Mouse (Mus musculus): Measurements from ENCODE around the gene Stub1. TPM values are rescaled to one million over a fixed set of nuclear protein-coding genes. Genes with fewer than 3 reads are reported as not detected.

The Stub1 gene
- polyA plus RNA-seq, 1 experiment from 2014 or later, result 393 TPM

- H3K36me3 ChIP-seq (ENCODE audit: insufficient read depth, low read length), result peaks cover 36% of the 10 kb centered on the region
- H3K27me3 ChIP-seq (ENCODE audit: insufficient read depth, low read length), result no peaks in the 10 kb centered on the region
- H3K4me2 ChIP-seq (replicated peaks; ENCODE audit: low read depth, low read length), result peak overlapping the region; percentile 90
- H3K4me3 ChIP-seq (ENCODE audit: low read length), result peak overlapping the region; percentile 85
- WGBS, result 71% methylated on average over 15 of the region's 15 CpGs
- H3K9ac ChIP-seq (replicated peaks; ENCODE audit: low read length), result peak overlapping the region; percentile 86
- H3K4me1 ChIP-seq (ENCODE audit: insufficient read depth, low read length), result peaks cover 16% of the 10 kb centered on the region
- no peak overlapping the region for H3K27ac ChIP-seq (ENCODE audit: low read length)
- H3K9me3 ChIP-seq (ENCODE audit: low read length), result no peaks in the 10 kb centered on the region
- no peak for ATAC-seq (ENCODE audit: low FRiP score, low TSS enrichment)
Measured at GRCm38 (mm10) chr17:25783861-25784574, 49.2 kb downstream of the Stub1 start.

- peaks cover 16% of the 10 kb centered on the region for H3K4me1 ChIP-seq (ENCODE audit: insufficient read depth, low read length)
- H3K4me2 ChIP-seq (replicated peaks; ENCODE audit: low read depth, low read length), result no peak overlapping the region
- H3K9me3 ChIP-seq (ENCODE audit: low read length), result no peaks in the 10 kb centered on the region
- 81% methylated on average over 7 of the region's 7 CpGs for WGBS
- H3K27ac ChIP-seq (ENCODE audit: low read length), result no peak overlapping the region
- H3K36me3 ChIP-seq (ENCODE audit: insufficient read depth, low read length), result peaks cover 36% of the 10 kb centered on the region
- no peaks in the 10 kb centered on the region for H3K27me3 ChIP-seq (ENCODE audit: insufficient read depth, low read length)
- H3K4me3 ChIP-seq (ENCODE audit: low read length), result no peak overlapping the region
- ATAC-seq (ENCODE audit: low FRiP score, low TSS enrichment), result no peak
- H3K9ac ChIP-seq (replicated peaks; ENCODE audit: low read length), result no peak overlapping the region
Measured at GRCm38 (mm10) chr17:25783086-25783485, 50.1 kb downstream of the Stub1 start.

- Histone ChIP-seq H3K9me3 (ENCODE audit: low read length) (no peaks in the 10 kb centered on the region), H3K9ac (replicated peaks; ENCODE audit: low read length) (no peak overlapping the region), H3K27ac (ENCODE audit: low read length) (no peak overlapping the region), H3K4me1 (ENCODE audit: insufficient read depth, low read length) (peaks cover 16% of the 10 kb centered on the region), H3K36me3 (ENCODE audit: insufficient read depth, low read length) (peaks cover 45% of the 10 kb centered on the region), H3K4me2 (replicated peaks; ENCODE audit: low read depth, low read length) (no peak overlapping the region), H3K27me3 (ENCODE audit: insufficient read depth, low read length) (no peaks in the 10 kb centered on the region), H3K4me3 (ENCODE audit: low read length) (no peak overlapping the region)
- ATAC-seq (ENCODE audit: low FRiP score, low TSS enrichment), result no peak
- WGBS, result 70% methylated on average over 6 of the region's 6 CpGs
Measured at GRCm38 (mm10) chr17:25781339-25781738, 51.9 kb downstream of the Stub1 start.

Small RNA genes within 50 kb of the gene (microRNA-seq; reads per million reads assigned to microRNA genes)
- not detected for gene Mir3082
- not detected for gene Mir6966

Other genes with a start within 250 kb of the Stub1 start
- 0.40 and 1.2 TPM in 2 replicates for gene Gng13, start 116.2 kb downstream of the Stub1 start, polyA plus RNA-seq (2015; fragmentation: Nextera tagmentation; extraction: Ambion mirVana)
- gene Chtf18, start 106.0 kb downstream of the Stub1 start, polyA plus RNA-seq (2015; fragmentation: Nextera tagmentation; extraction: Ambion mirVana), result 38.1 and 41.2 TPM in 2 replicates
- gene Rpusd1, start 105.7 kb downstream of the Stub1 start, polyA plus RNA-seq (2015; fragmentation: Nextera tagmentation; extraction: Ambion mirVana), result 26.2 and 26.8 TPM in 2 replicates
- not detected in 2 replicates for gene Mslnl, start 97.4 kb downstream of the Stub1 start, polyA plus RNA-seq (2015; fragmentation: Nextera tagmentation; extraction: Ambion mirVana)
- 6.9 and 7.8 TPM in 2 replicates for gene Msln, start 79.0 kb downstream of the Stub1 start, polyA plus RNA-seq (2015; fragmentation: Nextera tagmentation; extraction: Ambion mirVana)
- 37.9 and 39.2 TPM in 2 replicates for gene Narfl, start 59.6 kb downstream of the Stub1 start, polyA plus RNA-seq (2015; fragmentation: Nextera tagmentation; extraction: Ambion mirVana)
- gene Haghl, start 47.7 kb downstream of the Stub1 start, polyA plus RNA-seq (2015; fragmentation: Nextera tagmentation; extraction: Ambion mirVana), result 79.8 and 83.7 TPM in 2 replicates
- 0.16 and 0.46 TPM in 2 replicates for gene Ccdc78, start 46.8 kb downstream of the Stub1 start, polyA plus RNA-seq (2015; fragmentation: Nextera tagmentation; extraction: Ambion mirVana)
- gene Fam173a, start 40.5 kb downstream of the Stub1 start, polyA plus RNA-seq (2015; fragmentation: Nextera tagmentation; extraction: Ambion mirVana), result 105 and 109 TPM in 2 replicates
- 0.40 and 0.57 TPM in 2 replicates for gene AC134908.4, start 37.7 kb downstream of the Stub1 start, polyA plus RNA-seq (2015; fragmentation: Nextera tagmentation; extraction: Ambion mirVana)
- 56.8 and 57.1 TPM in 2 replicates for gene Metrn, start 36.3 kb downstream of the Stub1 start, polyA plus RNA-seq (2015; fragmentation: Nextera tagmentation; extraction: Ambion mirVana)
- 1.4 and 2.0 TPM in 2 replicates for gene Fbxl16, start 24.3 kb downstream of the Stub1 start, polyA plus RNA-seq (2015; fragmentation: Nextera tagmentation; extraction: Ambion mirVana)
- gene Wdr24, start 9.8 kb downstream of the Stub1 start, polyA plus RNA-seq (2015; fragmentation: Nextera tagmentation; extraction: Ambion mirVana), result 33.1 and 35.3 TPM in 2 replicates
- 72.3 and 73.0 TPM in 2 replicates for gene Jmjd8, start 4.5 kb downstream of the Stub1 start, polyA plus RNA-seq (2015; fragmentation: Nextera tagmentation; extraction: Ambion mirVana)
- 3.3 and 4.0 TPM in 2 replicates for gene Rhbdl1, start 3.9 kb upstream of the Stub1 start, polyA plus RNA-seq (2015; fragmentation: Nextera tagmentation; extraction: Ambion mirVana)
- 4.0 and 4.3 TPM in 2 replicates for gene Gm20683, start 8.4 kb upstream of the Stub1 start, polyA plus RNA-seq (2015; fragmentation: Nextera tagmentation; extraction: Ambion mirVana)
- 29.3 and 32.5 TPM in 2 replicates for gene Rhot2, start 11.4 kb upstream of the Stub1 start, polyA plus RNA-seq (2015; fragmentation: Nextera tagmentation; extraction: Ambion mirVana)
- 33.1 and 33.5 TPM in 2 replicates for gene Wdr90, start 28.1 kb upstream of the Stub1 start, polyA plus RNA-seq (2015; fragmentation: Nextera tagmentation; extraction: Ambion mirVana)
- 72.9 and 79.2 TPM in 2 replicates for gene Mcrip2, start 35.4 kb upstream of the Stub1 start, polyA plus RNA-seq (2015; fragmentation: Nextera tagmentation; extraction: Ambion mirVana)
- 100 and 102 TPM in 2 replicates for gene Mettl26, start 41.7 kb upstream of the Stub1 start, polyA plus RNA-seq (2015; fragmentation: Nextera tagmentation; extraction: Ambion mirVana)
- gene Wfikkn1, start 47.5 kb upstream of the Stub1 start, polyA plus RNA-seq (2015; fragmentation: Nextera tagmentation; extraction: Ambion mirVana), result 0.71 and 1.0 TPM in 2 replicates
- gene Rab40c, start 86.3 kb upstream of the Stub1 start, polyA plus RNA-seq (2015; fragmentation: Nextera tagmentation; extraction: Ambion mirVana), result 33.5 and 33.7 TPM in 2 replicates
- 85.8 and 95.9 TPM in 2 replicates for gene Pigq, start 111.5 kb upstream of the Stub1 start, polyA plus RNA-seq (2015; fragmentation: Nextera tagmentation; extraction: Ambion mirVana)
- gene Nhlrc4, start 111.6 kb upstream of the Stub1 start, polyA plus RNA-seq (2015; fragmentation: Nextera tagmentation; extraction: Ambion mirVana), result 1.8 and 3.7 TPM in 2 replicates
- gene A930017K11Rik, start 119.2 kb upstream of the Stub1 start, polyA plus RNA-seq (2015; fragmentation: Nextera tagmentation; extraction: Ambion mirVana), result 8.1 and 9.5 TPM in 2 replicates
- 26.0 and 30.7 TPM in 2 replicates for gene Capn15, start 152.4 kb upstream of the Stub1 start, polyA plus RNA-seq (2015; fragmentation: Nextera tagmentation; extraction: Ambion mirVana)
- 30.7 and 41.0 TPM in 2 replicates for gene Rab11fip3, start 236.2 kb upstream of the Stub1 start, polyA plus RNA-seq (2015; fragmentation: Nextera tagmentation; extraction: Ambion mirVana)